Mouse (Mus musculus) bone marrow, adult 2 months (tissue): ENCODE measurements around the gene Lgmn.

ENCODE experiments used
- CTCF ChIP-seq: fragments of 200-500 bp; IDR thresholded peaks from 2 replicates; pipeline ENCODE4 v1.5.1; 2011; ENCODE audit warnings: low read length, control low read depth; ENCODE audit not compliant: control insufficient read depth, insufficient read depth
- POLR2A ChIP-seq: fragments of 200-500 bp; IDR thresholded peaks from 2 replicates; pipeline ENCODE4 v1.6.1; 2011; ENCODE audit warnings: low read depth, mild to moderate bottlenecking, control low read depth, low read length, borderline replicate concordance; ENCODE audit not compliant: control insufficient read depth

DNA sequence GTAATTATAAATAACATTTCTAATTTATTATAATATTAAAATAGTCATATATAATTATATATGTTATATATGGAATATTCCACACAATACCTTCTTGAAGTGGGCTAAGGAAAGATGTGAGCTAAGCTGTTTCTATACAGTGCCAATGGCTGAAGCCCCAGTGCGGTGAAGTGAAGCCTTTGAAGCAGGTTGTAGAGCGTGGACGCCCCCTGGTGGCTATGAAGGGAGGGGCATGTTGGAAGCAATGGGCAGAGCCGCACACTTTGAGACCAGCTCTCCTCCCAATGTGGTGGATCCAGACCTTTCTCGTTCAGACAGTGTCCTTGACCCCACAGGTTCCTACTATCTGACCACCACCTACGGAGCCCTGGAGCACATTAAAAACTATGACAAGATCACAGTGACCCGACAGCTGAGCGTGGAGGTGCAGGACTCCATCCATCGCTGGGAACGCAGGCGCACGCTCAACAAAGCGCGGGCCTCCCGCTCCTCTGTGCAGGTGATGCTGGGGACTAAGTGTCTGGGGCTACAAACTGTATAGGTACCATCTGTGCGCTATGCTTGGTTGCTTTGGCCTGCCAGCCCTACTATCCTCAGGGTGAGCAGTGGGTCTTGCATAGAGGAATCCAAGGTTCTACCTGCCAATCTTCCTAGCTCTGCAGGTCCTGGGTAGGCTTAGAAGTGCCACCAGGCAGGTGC lies 52.2 kb downstream of the Lgmn start:
- TF ChIP-seq CTCF (peak; percentile 93), POLR2A (no peak)
